Mouse (Mus musculus): ENCODE measurements around the gene Stk32c.

DNA sequence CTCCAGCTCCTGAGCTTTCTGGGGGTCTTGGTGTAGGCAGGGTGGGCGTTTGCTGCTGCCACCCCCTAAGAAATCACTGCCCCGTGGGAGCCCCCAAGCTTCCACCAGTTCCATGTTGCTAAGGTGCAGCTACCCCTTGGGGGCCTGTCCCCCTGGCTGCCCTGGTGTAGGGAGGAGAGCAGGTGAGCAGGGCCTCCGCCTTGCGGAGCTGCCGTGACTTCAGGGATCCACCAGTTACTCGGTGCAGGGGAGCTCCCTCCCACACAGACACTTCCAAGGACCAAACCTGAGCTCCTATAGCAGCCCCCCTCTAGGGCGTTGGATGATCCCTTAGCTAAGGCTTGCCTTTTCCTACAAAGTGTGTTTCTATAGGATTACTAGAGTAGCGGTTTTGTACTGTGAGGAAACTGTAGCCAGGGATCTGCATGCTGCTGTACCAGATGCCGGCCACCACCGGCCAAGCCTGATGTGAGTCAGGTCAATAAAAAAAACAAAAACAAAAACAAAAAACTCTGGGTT is 111.8 kb downstream of the Stk32c start:
- TF ChIP-seq EP300 (IDR thresholded peaks at IDR 0.05; ENCODE audit: low read depth) (no peak), CTCF (IDR thresholded peaks at IDR 0.05; ENCODE audit: low read depth) (no peak)
